Mouse (Mus musculus) hindbrain, embryonic 16.5 days (tissue): ENCODE measurements around the gene Sv2c. TPM values are rescaled to one million over a fixed set of nuclear protein-coding genes. Genes with fewer than 3 reads are reported as not detected.

Source experiments
- ATAC-seq: fragments of 200-750 bp; cut with Nextera tagmentation; 2 replicates; pipeline ENCODE4 v1.8.0; 2017; ENCODE audit warnings: moderate TSS enrichment, moderate library complexity
- H3K27ac ChIP-seq: fragments of 300-500 bp; sonication (generic); 2 replicates; pipeline ENCODE4 v1.5.1; 2014; ENCODE audit warnings: low read depth, mild to moderate bottlenecking, control low read depth, low read length, moderate library complexity
- H3K27me3 ChIP-seq: fragments of 300-500 bp; sonication (generic); replicated peaks from 2 replicates; pipeline ENCODE4 v1.6.1; 2014; ENCODE audit warnings: low read length; ENCODE audit not compliant: control insufficient read depth, insufficient read depth
- H3K36me3 ChIP-seq: fragments of 300-500 bp; sonication (generic); 2 replicates; pipeline ENCODE4 v1.6.1; 2014; ENCODE audit warnings: mild to moderate bottlenecking, low read length, moderate library complexity, mixed read lengths; ENCODE audit not compliant: control insufficient read depth, insufficient read depth
- H3K4me1 ChIP-seq: fragments of 300-500 bp; sonication (generic); 2 replicates; pipeline ENCODE4 v1.6.1; 2014; ENCODE audit warnings: low read depth, low read length; ENCODE audit not compliant: control insufficient read depth, insufficient read depth
- H3K4me2 ChIP-seq: fragments of 300-500 bp; sonication (generic); 2 replicates; pipeline ENCODE4 v1.6.1; 2014; ENCODE audit warnings: mild to moderate bottlenecking, low read length, control low read depth, moderate library complexity
- H3K4me3 ChIP-seq: fragments of 300-500 bp; sonication (generic); 2 replicates; pipeline ENCODE4 v1.5.1; 2014; ENCODE audit warnings: mild to moderate bottlenecking, low read length, control low read depth, moderate library complexity
- H3K9ac ChIP-seq: fragments of 300-500 bp; sonication (generic); 2 replicates; pipeline ENCODE4 v1.6.1; 2014; ENCODE audit warnings: low read depth, mild to moderate bottlenecking, control low read depth, low read length, moderate library complexity
- H3K9me3 ChIP-seq: fragments of 300-500 bp; sonication (generic); 2 replicates; pipeline ENCODE4 v1.6.1; 2014; ENCODE audit warnings: mild to moderate bottlenecking, low read length, moderate library complexity; ENCODE audit not compliant: control insufficient read depth
- WGBS: fragments of 180-500 bp; shearing (Covaris S2); extraction: QIAGEN DNeasy Blood & Tissue Kit; methylation state at CpG from one replicate; pipeline ENCODE4 v1.1.7; 2014; 5-methylcytosine and 5-hydroxymethylcytosine counted together
- polyA plus RNA-seq: library from polyadenylated mRNA; unstranded; fragments of >200 nt; fragmentation: Nextera tagmentation; extraction: Ambion mirVana; gene quantifications from 2 replicates; pipeline ENCODE4 v1.2.1, GENCODE M21; 2015

Sv2c gene
- polyA plus RNA-seq, 1 experiment from 2014 or later: 35.6 TPM

DNA sequence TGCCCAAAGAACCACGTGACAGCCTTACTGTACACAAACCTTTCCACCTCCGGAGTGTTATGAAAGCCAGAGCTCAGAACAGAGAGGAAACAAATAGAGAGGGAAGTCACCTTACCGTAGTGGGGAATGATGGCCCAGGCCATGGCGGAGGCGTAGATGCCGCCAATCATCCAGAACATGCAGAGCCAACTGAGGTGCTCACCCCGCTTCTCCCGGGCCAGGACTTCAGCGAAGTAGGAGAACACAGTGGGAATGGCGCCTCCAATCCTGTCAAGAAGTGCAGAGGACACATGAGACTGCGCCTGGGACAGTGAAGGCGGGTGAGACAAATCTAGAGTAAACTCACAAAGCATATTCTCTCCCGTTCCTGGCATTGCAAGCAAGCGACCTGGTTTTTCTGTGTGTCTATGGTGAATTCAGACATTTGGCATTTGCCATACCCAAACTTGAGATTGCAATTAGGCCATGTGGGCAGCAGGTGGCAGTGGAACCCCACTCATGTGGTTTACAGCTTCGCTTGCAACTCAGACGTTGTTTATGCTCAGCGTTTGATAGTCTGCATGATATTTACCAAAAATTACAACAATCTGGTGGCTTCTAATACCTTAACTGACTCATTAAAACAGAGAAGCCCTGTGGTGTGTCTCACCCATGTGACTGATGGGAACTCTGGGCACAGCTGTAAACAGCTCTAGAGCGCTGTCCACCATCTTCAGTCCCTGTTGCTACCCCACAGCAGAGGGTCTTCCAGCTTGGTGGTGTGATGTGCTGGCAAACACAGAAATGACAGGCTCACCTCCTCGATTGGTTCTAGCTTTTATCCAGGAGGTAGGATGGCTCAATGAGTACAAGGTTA, 101.8 kb downstream of the Sv2c start:
- no peak overlapping the region for H3K27ac ChIP-seq
- H3K4me3 ChIP-seq: no peak overlapping the region
- H3K4me1 ChIP-seq: no peaks in the 10 kb centered on the region
- 0 out of 2 replicates have a peak, but pooled peaks have one; percentile 11 for ATAC-seq
- no peaks in the 10 kb centered on the region for H3K27me3 ChIP-seq
- H3K9me3 ChIP-seq: no peaks in the 10 kb centered on the region
- no peak overlapping the region for H3K9ac ChIP-seq
- no peak overlapping the region for H3K4me2 ChIP-seq
- 61% methylated on average over 19 of the region's 19 CpGs for WGBS
- no peaks in the 10 kb centered on the region for H3K36me3 ChIP-seq

DNA sequence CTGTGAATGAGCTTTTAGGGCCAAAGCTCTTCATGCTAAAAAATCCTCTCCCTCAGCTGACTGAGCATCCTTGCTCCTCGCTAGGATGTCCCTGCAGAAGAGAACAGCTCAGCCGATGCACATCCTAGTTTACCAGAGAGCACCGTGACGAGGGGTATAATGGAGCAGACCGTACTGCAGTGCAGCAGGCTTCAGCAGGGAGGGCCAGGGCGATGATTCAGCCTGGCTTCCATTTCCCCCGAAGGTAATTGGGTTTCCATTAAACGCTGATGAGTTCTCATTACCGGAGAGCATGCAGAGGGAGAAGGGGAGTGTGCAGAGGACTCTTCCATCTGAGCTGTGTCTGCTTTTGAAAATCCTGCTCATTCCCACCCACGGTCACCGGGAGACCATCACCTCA, 108.5 kb downstream of the Sv2c start:
- no peak overlapping the region for H3K9ac ChIP-seq
- H3K4me3 ChIP-seq: no peak overlapping the region
- ATAC-seq: peak; percentile 89
- H3K4me1 ChIP-seq: no peaks in the 10 kb centered on the region
- no peaks in the 10 kb centered on the region for H3K36me3 ChIP-seq
- no peak overlapping the region for H3K4me2 ChIP-seq
- no peaks in the 10 kb centered on the region for H3K9me3 ChIP-seq
- H3K27me3 ChIP-seq: no peaks in the 10 kb centered on the region
- H3K27ac ChIP-seq: peak overlapping the region; percentile 19
- WGBS: 65% methylated on average over 11 of the region's 11 CpGs

DNA sequence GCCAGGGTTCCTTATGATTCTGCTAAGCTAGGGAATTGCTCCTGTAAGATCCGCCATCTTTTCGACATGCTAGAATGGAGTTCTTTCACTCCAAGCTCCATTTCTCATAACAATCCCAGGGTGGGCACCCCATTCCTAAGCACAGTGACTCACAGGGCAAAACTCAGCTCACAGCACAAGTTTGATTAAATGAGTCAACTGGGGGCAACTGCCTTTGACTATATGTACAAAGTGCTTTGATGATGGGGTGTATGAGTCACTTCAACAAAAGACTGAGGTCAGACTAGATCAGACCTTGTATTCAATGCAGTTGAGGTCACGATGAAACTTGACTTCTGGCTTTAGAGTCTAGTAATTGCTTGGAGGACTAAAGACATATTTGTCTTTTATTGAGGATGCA, 116.9 kb downstream of the Sv2c start:
- 95% methylated on average over 3 of the region's 3 CpGs for WGBS
- Histone ChIP-seq H3K4me3 (no peak overlapping the region), H3K27ac (no peak overlapping the region)

DNA sequence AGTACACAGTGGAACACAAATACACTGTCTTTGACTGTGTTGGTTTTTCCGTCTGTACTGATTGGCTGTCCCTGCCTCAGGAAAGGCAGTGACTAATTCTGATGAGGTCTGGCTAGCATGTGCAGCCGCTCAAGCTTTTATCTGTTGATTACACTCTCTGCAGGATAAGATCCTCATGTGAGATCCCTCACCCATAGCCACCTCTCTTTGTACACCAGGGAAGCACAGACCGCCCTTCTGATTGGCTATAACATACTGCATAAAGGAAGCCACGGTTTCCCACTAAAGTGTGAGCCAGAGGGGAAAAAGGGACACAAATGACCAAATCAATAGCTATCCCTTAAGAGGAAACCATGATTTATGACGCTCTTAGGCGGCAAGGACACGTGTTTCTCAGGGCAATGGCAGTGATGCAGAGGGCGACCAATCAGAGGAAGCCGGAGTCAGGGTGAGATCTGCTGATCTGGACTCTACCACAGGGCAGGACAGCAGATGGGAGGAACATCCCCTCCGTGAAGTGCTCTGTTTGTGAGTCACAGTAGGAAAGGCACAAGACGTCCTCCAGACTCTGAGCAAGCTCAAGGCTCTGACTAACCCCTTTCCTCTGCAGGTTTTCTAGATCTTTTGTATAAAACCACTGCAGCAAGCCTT, 121.4 kb downstream of the Sv2c start:
- Histone ChIP-seq H3K4me1 (peaks cover 7% of the 10 kb centered on the region), H3K27ac (peak overlapping the region; percentile 53), H3K27me3 (no peaks in the 10 kb centered on the region), H3K4me3 (no peak overlapping the region), H3K9me3 (no peaks in the 10 kb centered on the region), H3K9ac (no peak overlapping the region), H3K4me2 (peak overlapping the region; percentile 16; the same call in 1 of the 2 replicates), H3K36me3 (no peaks in the 10 kb centered on the region)
- peak; percentile 76 for ATAC-seq
- WGBS: 32% methylated on average over 11 of the region's 11 CpGs

More for the DNA sequence above, 116.9 kb downstream of the Sv2c start:
- no peaks in the 10 kb centered on the region for H3K36me3 ChIP-seq
- H3K27me3 ChIP-seq: no peaks in the 10 kb centered on the region
- no peak overlapping the region for H3K4me2 ChIP-seq
- no peak overlapping the region for H3K9ac ChIP-seq
- H3K9me3 ChIP-seq: no peaks in the 10 kb centered on the region
- peaks cover 7% of the 10 kb centered on the region for H3K4me1 ChIP-seq
- no peak for ATAC-seq

DNA sequence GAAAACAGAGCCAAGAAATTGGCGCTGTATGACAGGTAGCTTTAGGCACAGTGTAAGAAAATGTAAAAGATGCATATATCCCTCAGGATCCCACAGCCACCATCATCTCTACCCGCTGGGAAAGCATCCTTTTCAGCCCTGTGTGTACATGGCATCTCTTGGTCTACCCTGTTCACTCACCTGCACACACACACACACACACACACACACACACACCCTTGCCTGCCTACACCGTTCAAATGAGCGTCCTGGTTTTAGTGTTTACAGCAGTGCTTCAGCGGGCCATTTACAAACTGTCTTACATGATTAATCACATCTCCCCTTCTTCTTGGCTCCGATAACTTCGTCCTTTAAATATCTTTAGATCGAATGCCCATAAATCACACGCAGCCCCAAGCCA, 123.4 kb downstream of the Sv2c start:
- no peak overlapping the region for H3K27ac ChIP-seq
- H3K9me3 ChIP-seq: no peaks in the 10 kb centered on the region
- H3K4me2 ChIP-seq: no peak overlapping the region
- H3K9ac ChIP-seq: no peak overlapping the region
- peak; percentile 72 for ATAC-seq
- H3K27me3 ChIP-seq: no peaks in the 10 kb centered on the region
- peaks cover 7% of the 10 kb centered on the region for H3K4me1 ChIP-seq
- no peak overlapping the region for H3K4me3 ChIP-seq
- H3K36me3 ChIP-seq: no peaks in the 10 kb centered on the region
- WGBS: 52% methylated on average over 9 of the region's 9 CpGs

DNA sequence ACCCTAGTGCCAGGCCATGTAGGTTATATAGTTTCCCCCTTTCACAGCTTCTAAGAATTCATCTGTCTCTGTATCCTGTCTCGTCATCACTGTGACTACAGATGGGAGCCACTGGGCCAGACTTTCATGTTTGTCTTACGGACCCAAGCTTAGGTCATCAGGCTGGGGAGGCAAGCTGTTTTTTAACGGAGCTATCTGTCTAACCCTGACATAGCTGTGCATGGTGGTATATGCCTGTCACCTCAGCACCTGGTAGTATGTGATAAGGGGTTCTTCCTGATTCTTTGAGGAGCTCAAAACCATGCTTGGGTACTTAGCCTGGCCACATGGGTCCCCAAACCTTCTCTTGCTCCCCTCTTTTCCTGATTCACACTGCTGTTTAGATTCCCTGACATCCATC, 124.2 kb downstream of the Sv2c start:
- Histone ChIP-seq H3K4me1 (peaks cover 7% of the 10 kb centered on the region), H3K36me3 (no peaks in the 10 kb centered on the region), H3K27ac (no peak overlapping the region), H3K4me2 (no peak overlapping the region), H3K4me3 (no peak overlapping the region), H3K9ac (no peak overlapping the region), H3K27me3 (no peaks in the 10 kb centered on the region), H3K9me3 (no peaks in the 10 kb centered on the region)
- 74% methylated on average over 3 of the region's 3 CpGs for WGBS
- ATAC-seq: no peak

DNA sequence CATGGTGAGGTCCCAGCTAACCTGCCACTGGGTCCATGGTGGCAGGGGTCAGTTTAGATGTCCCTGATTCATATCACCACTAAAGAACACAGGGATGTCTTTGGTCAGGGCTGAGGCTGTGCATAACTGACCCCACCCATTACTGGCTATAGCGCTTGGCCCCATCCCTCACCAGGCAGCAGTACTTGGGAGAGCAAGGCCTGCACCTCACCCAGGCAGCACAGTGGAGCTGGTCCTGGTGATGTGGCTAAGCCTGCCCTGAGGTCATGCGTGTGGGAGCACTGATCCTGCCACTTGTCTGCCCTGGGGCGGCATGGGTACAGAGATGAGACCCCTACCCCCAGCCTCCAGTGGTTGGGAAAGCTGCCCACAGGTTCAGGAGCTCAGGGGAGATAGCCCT, 128.8 kb downstream of the Sv2c start:
- H3K4me1 ChIP-seq: no peaks in the 10 kb centered on the region

DNA sequence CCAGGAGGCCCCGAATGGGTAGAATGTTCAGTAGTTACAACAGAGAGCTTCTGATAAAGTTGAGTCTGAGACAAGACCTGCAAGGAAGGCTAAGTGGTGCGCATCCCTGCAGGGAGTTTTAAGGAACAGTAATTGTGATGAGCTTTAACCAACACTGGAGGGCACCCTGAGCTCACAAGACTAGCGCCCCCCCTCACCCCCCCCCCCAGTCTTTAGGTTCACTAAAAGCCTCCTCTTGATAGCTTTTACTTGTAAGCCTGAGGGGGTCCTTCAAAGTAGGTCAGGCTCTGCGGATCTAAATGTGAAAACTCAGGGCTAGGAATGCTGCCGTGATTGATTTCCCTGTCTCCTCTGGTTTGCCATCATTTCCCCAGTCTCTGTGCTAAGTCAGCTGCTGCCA, 129.9 kb downstream of the Sv2c start:
- Histone ChIP-seq H3K9me3 (no peaks in the 10 kb centered on the region), H3K4me1 (no peaks in the 10 kb centered on the region), H3K27ac (no peak overlapping the region), H3K27me3 (no peaks in the 10 kb centered on the region), H3K4me3 (no peak overlapping the region), H3K36me3 (no peaks in the 10 kb centered on the region), H3K4me2 (no peak overlapping the region), H3K9ac (no peak overlapping the region)
- WGBS: 29% methylated on average over 5 of the region's 5 CpGs
- ATAC-seq: peak; percentile 67

More for the DNA sequence above, 128.8 kb downstream of the Sv2c start:
- peak; percentile 22 for ATAC-seq
- Histone ChIP-seq H3K36me3 (no peaks in the 10 kb centered on the region), H3K9ac (no peak overlapping the region), H3K4me2 (no peak overlapping the region), H3K27ac (no peak overlapping the region), H3K9me3 (no peaks in the 10 kb centered on the region), H3K27me3 (no peaks in the 10 kb centered on the region), H3K4me3 (no peak overlapping the region)
- 90% methylated on average over 3 of the region's 3 CpGs for WGBS

DNA sequence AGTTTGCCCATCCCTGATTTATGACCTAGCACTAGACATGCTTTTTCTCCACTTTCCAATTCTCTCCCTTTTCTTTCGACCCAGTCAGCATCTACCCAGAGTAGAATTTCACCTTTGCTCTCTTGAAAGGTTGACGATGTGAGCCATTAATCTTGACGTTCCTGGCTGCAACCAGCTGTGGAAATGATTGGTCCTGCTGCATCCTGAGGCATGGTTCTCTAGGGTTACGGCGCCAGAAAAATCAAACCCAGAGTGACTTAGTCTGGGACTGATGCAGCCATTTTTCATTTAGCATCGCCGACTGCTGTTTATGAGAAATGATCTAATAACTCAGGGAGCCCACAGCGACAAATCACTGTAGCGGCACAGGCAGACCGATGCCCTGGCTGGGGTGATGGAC, 133.0 kb downstream of the Sv2c start:
- no peaks in the 10 kb centered on the region for H3K27me3 ChIP-seq
- ATAC-seq: no peak
- H3K4me2 ChIP-seq: no peak overlapping the region
- no peak overlapping the region for H3K9ac ChIP-seq
- H3K4me1 ChIP-seq: peaks cover 5% of the 10 kb centered on the region
- H3K27ac ChIP-seq: no peak overlapping the region
- H3K36me3 ChIP-seq: no peaks in the 10 kb centered on the region
- no peaks in the 10 kb centered on the region for H3K9me3 ChIP-seq
- H3K4me3 ChIP-seq: no peak overlapping the region
- 60% methylated on average over 10 of the region's 10 CpGs for WGBS
